Mouse (Mus musculus) heart, embryonic 10.5 days (tissue): ENCODE measurements around the gene Slc6a1. TPM values are rescaled to one million over a fixed set of nuclear protein-coding genes. Genes with fewer than 3 reads are reported as not detected.
"Not testable (repeated sequence)": the region's sequence is repeated elsewhere in the genome, so short reads cannot be mapped to it uniquely, and the experiment has no call there.

Source experiments
- DNase-seq: peaks from one replicate; pipeline ENCODE4 v3.0.0-alpha.2; 2017; ENCODE audit warnings: low spot score
- H3K27ac ChIP-seq: fragments of 300-500 bp; sonication (generic); 2 replicates; pipeline ENCODE4 v1.5.1; 2016; ENCODE audit warnings: mild to moderate bottlenecking
- H3K27me3 ChIP-seq: fragments of 300-500 bp; sonication (generic); 2 replicates; pipeline ENCODE4 v1.6.1; 2016; ENCODE audit warnings: mild to moderate bottlenecking; ENCODE audit not compliant: poor library complexity, insufficient read depth, severe bottlenecking
- H3K36me3 ChIP-seq: fragments of 300-500 bp; sonication (generic); 2 replicates; pipeline ENCODE4 v1.6.1; 2016; ENCODE audit warnings: mild to moderate bottlenecking, moderate library complexity
- H3K4me1 ChIP-seq: fragments of 300-500 bp; sonication (generic); 2 replicates; pipeline ENCODE4 v1.6.1; 2016; ENCODE audit warnings: mild to moderate bottlenecking
- H3K4me3 ChIP-seq: fragments of 300-500 bp; sonication (generic); 2 replicates; pipeline ENCODE4 v1.5.1; 2016; ENCODE audit warnings: mild to moderate bottlenecking, moderate library complexity
- H3K9me3 ChIP-seq: fragments of 300-500 bp; sonication (generic); 2 replicates; pipeline ENCODE4 v1.6.1; 2016; ENCODE audit warnings: mild to moderate bottlenecking, moderate library complexity
- WGBS: fragments of 180-500 bp; shearing (Covaris S2); methylation state at CpG from one replicate; pipeline ENCODE4 v1.1.7; 2016; 5-methylcytosine and 5-hydroxymethylcytosine counted together
- polyA plus RNA-seq: library from polyadenylated mRNA; unstranded; fragments of >200 nt; fragmentation: Nextera tagmentation; extraction: Ambion mirVana; gene quantifications from 2 replicates; pipeline ENCODE4 v1.2.1, GENCODE M21; 2016

The Slc6a1 gene
- polyA plus RNA-seq, 1 experiment from 2014 or later = 0.48 TPM

DNA sequence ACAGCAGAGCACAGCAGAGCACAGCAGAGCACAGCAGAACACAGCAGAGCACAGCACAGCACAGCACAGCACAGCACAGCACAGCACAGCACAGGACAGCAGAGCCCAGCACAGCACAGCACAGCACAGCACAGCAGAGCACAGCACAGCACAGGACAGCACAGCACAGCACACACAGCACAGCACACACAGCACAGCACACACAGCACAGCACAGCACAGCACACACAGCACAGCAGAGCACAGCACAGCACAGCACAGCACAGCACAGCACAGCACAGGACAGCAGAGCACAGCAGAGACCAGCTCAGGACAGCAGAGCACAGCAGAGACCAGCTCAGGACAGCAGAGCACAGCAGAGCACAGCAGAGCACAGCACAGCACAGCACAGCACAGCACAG is 58.9 kb downstream of the Slc6a1 start:
- not testable (repeated sequence) for DNase-seq, H3K9me3 ChIP-seq, H3K4me3 ChIP-seq, H3K27ac ChIP-seq, H3K36me3 ChIP-seq
- peaks cover 48% of the 10 kb centered on the region for H3K27me3 ChIP-seq
- H3K4me1 ChIP-seq = peaks cover 33% of the 10 kb centered on the region

DNA sequence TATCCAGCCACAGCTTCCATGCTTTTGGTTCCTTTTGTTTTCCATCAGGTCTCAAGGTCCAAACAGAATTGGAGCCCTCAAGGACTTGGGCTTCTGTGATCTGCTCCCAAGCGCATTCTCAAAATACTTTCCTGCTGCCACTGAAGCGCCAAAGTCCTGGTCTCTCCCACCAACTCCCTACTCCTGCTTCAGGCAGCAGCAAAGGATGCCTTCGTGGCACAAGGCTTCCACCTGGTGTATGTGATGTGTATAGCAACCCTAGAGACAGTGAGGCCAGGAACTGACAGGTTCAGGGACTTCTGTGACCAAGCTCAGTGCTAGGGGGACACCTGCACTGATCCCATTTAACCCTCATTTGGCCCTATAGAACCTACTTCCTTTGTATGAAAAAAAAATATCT is 61.3 kb downstream of the Slc6a1 start:
- Histone ChIP-seq H3K4me3 (no peak overlapping the region), H3K36me3 (no peaks in the 10 kb centered on the region), H3K4me1 (peaks cover 14% of the 10 kb centered on the region), H3K27me3 (peaks cover 66% of the 10 kb centered on the region), H3K27ac (no peak overlapping the region), H3K9me3 (no peaks in the 10 kb centered on the region)
- 15% methylated on average over 3 of the region's 3 CpGs for WGBS
- DNase-seq = no peak

DNA sequence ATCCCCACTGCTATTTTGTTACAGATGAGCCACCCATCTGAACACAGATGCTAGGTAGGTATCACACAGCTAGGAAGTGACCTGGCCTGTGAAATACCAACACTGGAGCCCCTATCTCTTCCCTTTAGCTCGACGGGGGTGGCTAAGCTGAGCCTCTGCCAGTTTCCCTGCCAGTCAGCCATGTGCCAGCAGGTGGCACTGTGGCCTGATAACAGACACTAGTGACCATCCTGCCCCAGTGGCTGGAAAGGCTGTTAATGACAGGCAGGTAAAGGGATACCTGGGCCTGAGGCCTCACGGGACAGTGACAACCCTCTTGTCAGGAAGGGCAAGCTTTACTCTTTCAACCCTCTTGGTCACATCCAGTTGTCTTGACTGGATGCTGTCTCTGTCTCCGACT is 62.7 kb downstream of the Slc6a1 start:
- Histone ChIP-seq H3K27me3 (peaks cover 63% of the 10 kb centered on the region), H3K4me1 (0 out of 2 replicates have a peak, but pooled peaks cover 4% of the 10 kb centered on the region), H3K36me3 (no peaks in the 10 kb centered on the region), H3K4me3 (no peak overlapping the region), H3K27ac (no peak overlapping the region), H3K9me3 (no peaks in the 10 kb centered on the region)
- 45% methylated on average over 4 of the region's 4 CpGs for WGBS
- DNase-seq = no peak

- H3K27me3 ChIP-seq = peaks cover 40% of the 10 kb centered on the region
- WGBS = 52% methylated on average over 13 of the region's 13 CpGs
- H3K9me3 ChIP-seq = no peaks in the 10 kb centered on the region
- H3K27ac ChIP-seq = no peak overlapping the region
- no peaks in the 10 kb centered on the region for H3K36me3 ChIP-seq
- no peak for DNase-seq
- H3K4me3 ChIP-seq = no peak overlapping the region
- H3K4me1 ChIP-seq = 0 out of 2 replicates have a peak, but pooled peaks cover 4% of the 10 kb centered on the region
Measured at GRCm38 (mm10) chr6:114347831-114348754, 65.7 kb downstream of the Slc6a1 start.

DNA sequence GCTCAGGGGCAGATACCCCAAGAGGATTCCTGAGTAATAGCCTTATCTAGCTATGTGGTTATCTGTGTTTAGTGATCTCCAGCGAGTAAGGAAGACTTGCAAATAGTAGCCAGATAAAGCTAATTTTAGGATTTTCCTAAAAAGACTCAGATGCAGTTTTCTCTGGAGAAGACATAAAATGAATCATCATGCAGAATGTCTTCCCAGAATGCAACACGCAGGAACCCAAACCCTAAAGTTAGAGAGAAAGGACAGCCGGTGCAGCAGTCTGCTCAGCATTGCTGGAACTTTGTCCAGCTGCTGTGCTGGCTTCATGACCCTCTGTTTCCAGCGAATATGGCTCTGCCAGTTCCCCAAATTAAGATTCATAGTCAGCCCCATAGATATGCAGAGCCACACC is 72.2 kb downstream of the Slc6a1 start:
- H3K4me3 ChIP-seq = no peak overlapping the region
- H3K27ac ChIP-seq = no peak overlapping the region
- no peak for DNase-seq
- H3K36me3 ChIP-seq = no peaks in the 10 kb centered on the region
- no peaks in the 10 kb centered on the region for H3K9me3 ChIP-seq
- H3K27me3 ChIP-seq = peaks cover 6% of the 10 kb centered on the region; the same call in 1 of the 2 replicates
- H3K4me1 ChIP-seq = peaks cover 4% of the 10 kb centered on the region; the same call in 1 of the 2 replicates
- 48% methylated on average over 4 of the region's 4 CpGs for WGBS

- 55% methylated on average over 3 of the region's 3 CpGs for WGBS
- no peaks in the 10 kb centered on the region for H3K9me3 ChIP-seq
- H3K36me3 ChIP-seq = no peaks in the 10 kb centered on the region
- no peak overlapping the region for H3K4me3 ChIP-seq
- peaks cover 6% of the 10 kb centered on the region; the same call in 1 of the 2 replicates for H3K27me3 ChIP-seq
- peaks cover 4% of the 10 kb centered on the region; the same call in 1 of the 2 replicates for H3K4me1 ChIP-seq
- DNase-seq = no peak
- H3K27ac ChIP-seq = no peak overlapping the region
Measured at GRCm38 (mm10) chr6:114358171-114358570, 75.7 kb downstream of the Slc6a1 start.

GRCm38 (mm10) chr6:114362355-114362754 is 79.9 kb downstream of the Slc6a1 start:
- 73% methylated on average over 4 of the region's 4 CpGs for WGBS
- H3K9me3 ChIP-seq = no peaks in the 10 kb centered on the region
- H3K27me3 ChIP-seq = no peaks in the 10 kb centered on the region
- no peak for DNase-seq
- peaks cover 4% of the 10 kb centered on the region; the same call in 1 of the 2 replicates for H3K4me1 ChIP-seq
- H3K27ac ChIP-seq = no peak overlapping the region
- H3K4me3 ChIP-seq = no peak overlapping the region
- no peaks in the 10 kb centered on the region for H3K36me3 ChIP-seq

DNA sequence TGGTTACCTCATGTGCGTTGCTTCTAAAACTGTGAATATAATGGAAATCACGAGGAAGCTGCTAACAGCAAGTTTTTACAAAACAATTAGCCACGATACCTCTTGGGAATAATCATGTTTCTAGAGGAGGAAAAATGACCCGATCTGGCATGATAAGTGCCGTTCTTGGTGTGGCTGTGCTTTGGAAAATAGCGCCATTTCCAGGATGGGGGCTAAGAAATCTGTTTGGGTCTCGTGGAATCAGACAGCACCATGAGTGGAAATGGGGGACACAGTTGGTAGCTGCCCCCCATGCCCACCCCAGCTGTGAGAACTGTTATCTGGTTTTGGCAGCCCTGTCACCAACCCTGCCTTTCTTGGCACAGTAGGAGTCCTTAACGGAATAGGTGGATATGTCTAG is 81.3 kb downstream of the Slc6a1 start:
- DNase-seq = no peak
- no peaks in the 10 kb centered on the region for H3K4me1 ChIP-seq
- H3K27ac ChIP-seq = no peak overlapping the region
- 0 out of 2 replicates have a peak, but pooled peaks cover 2% of the 10 kb centered on the region for H3K27me3 ChIP-seq
- no peaks in the 10 kb centered on the region for H3K9me3 ChIP-seq
- no peaks in the 10 kb centered on the region for H3K36me3 ChIP-seq
- H3K4me3 ChIP-seq = no peak overlapping the region
- 80% methylated on average over 8 of the region's 8 CpGs for WGBS

DNA sequence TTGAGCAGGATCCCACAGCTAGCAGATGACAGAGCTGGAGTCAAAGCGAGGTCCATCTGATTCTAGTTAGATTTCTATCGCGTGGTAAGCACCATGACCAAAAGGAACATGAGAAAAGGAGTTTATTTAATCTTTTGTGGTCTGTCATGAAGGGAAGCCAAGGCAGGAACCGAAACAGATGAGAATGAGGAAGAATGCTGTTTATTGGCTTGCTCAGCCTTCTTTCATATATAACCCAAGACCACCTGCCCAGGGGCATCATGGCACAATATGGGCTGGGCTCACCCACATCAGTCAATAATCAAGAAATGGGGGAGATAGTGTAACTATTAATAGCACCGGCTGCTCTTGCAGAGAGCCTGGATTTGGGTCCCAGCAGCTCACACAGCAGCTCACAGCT is 82.3 kb downstream of the Slc6a1 start:
- Histone ChIP-seq H3K36me3 (no peaks in the 10 kb centered on the region), H3K9me3 (no peaks in the 10 kb centered on the region), H3K27me3 (0 out of 2 replicates have a peak, but pooled peaks cover 5% of the 10 kb centered on the region), H3K4me1 (no peaks in the 10 kb centered on the region), H3K4me3 (no peak overlapping the region), H3K27ac (no peak overlapping the region)
- 77% methylated on average over 5 of the region's 5 CpGs for WGBS
- DNase-seq = no peak

GRCm38 (mm10) chr6:114366191-114366590 is 83.8 kb downstream of the Slc6a1 start:
- DNase-seq = no peak
- H3K4me3 ChIP-seq = no peak overlapping the region
- H3K36me3 ChIP-seq = no peaks in the 10 kb centered on the region
- H3K9me3 ChIP-seq = no peaks in the 10 kb centered on the region
- no peaks in the 10 kb centered on the region for H3K4me1 ChIP-seq
- WGBS = 57% methylated on average over 5 of the region's 5 CpGs
- H3K27ac ChIP-seq = no peak overlapping the region
- H3K27me3 ChIP-seq = 0 out of 2 replicates have a peak, but pooled peaks cover 5% of the 10 kb centered on the region

Other genes starting within 250 kb of the Slc6a1 start
- gene Atp2b2, start 240.0 kb upstream of the Slc6a1 start, polyA plus RNA-seq = 0.06 and 0.18 TPM in 2 replicates
- gene Slc6a11, start 151.4 kb upstream of the Slc6a1 start, polyA plus RNA-seq = 0.06 TPM in 1 of 2 replicates, not detected in the other
- not detected in 2 replicates for gene Hrh1, start 115.3 kb downstream of the Slc6a1 start, polyA plus RNA-seq